Mouse (Mus musculus): ENCODE measurements at regions not wholly inside any gene's neighbourhood (a gene's known extent, or its start where the extent isn't known, plus 50 kb on each side); places are given as distances from the start of the nearest gene placed in this dataset.

- TF ChIP-seq CTCF (IDR thresholded peaks at IDR 0.05; ENCODE audit: extremely low read depth, insufficient read depth, insufficient read length, insufficient replicate concordance) (no peak), POLR2A (IDR thresholded peaks at IDR 0.05; ENCODE audit: low read depth, low read length) (no peak)
These were observed 120.6 kb upstream of the Sox9 start for GRCm38 (mm10) chr11:112661426-112661825.

Data from spleen, adult 2 months (tissue).